Mouse (Mus musculus): Measurements from ENCODE around the gene Ntrk3. TPM values are rescaled to one million over a fixed set of nuclear protein-coding genes. Genes with fewer than 3 reads are reported as not detected.

Gene Ntrk3
- polyA plus RNA-seq, 1 experiment from 2014 or later, result 3.8 TPM

- H3K4me1 ChIP-seq, result no peaks in the 10 kb centered on the region
- 87% methylated on average over 2 of the region's 2 CpGs for WGBS
- no peaks in the 10 kb centered on the region for H3K9me3 ChIP-seq
- DNase-seq (ENCODE audit: extremely low spot score, low spot score), result no peak
- no peak overlapping the region for H3K4me3 ChIP-seq
- H3K27ac ChIP-seq, result no peak overlapping the region
- H3K36me3 ChIP-seq (replicated peaks), result no peaks in the 10 kb centered on the region
- no peaks in the 10 kb centered on the region for H3K27me3 ChIP-seq (ENCODE audit: poor library complexity, severe bottlenecking)
Measured at GRCm38 (mm10) chr7:78290186-78290585, 447.6 kb downstream of the Ntrk3 start.

GRCm38 (mm10) chr7:78286516-78287238, 451.1 kb downstream of the Ntrk3 start:
- Histone ChIP-seq H3K4me3 (no peak overlapping the region), H3K27ac (no peak overlapping the region), H3K27me3 (ENCODE audit: poor library complexity, severe bottlenecking) (no peaks in the 10 kb centered on the region), H3K4me1 (no peaks in the 10 kb centered on the region), H3K9me3 (no peaks in the 10 kb centered on the region), H3K36me3 (replicated peaks) (no peaks in the 10 kb centered on the region)
- 90% methylated on average over 2 of the region's 2 CpGs for WGBS
- DNase-seq (ENCODE audit: extremely low spot score, low spot score), result no peak

- no peak for DNase-seq (ENCODE audit: extremely low spot score, low spot score)
- H3K9me3 ChIP-seq, result no peaks in the 10 kb centered on the region
- no peak overlapping the region for H3K27ac ChIP-seq
- 68% methylated on average over 3 of the region's 3 CpGs for WGBS
- no peaks in the 10 kb centered on the region for H3K4me1 ChIP-seq
- no peaks in the 10 kb centered on the region for H3K27me3 ChIP-seq (ENCODE audit: poor library complexity, severe bottlenecking)
- H3K36me3 ChIP-seq (replicated peaks), result no peaks in the 10 kb centered on the region
- H3K4me3 ChIP-seq, result no peak overlapping the region
Measured at GRCm38 (mm10) chr7:78269506-78270250, 468.1 kb downstream of the Ntrk3 start.

- Histone ChIP-seq H3K4me1 (no peaks in the 10 kb centered on the region), H3K4me3 (no peak overlapping the region), H3K27ac (no peak overlapping the region), H3K9me3 (no peaks in the 10 kb centered on the region), H3K27me3 (ENCODE audit: poor library complexity, severe bottlenecking) (no peaks in the 10 kb centered on the region), H3K36me3 (replicated peaks) (no peaks in the 10 kb centered on the region)
- 10% methylated on average over 1 of the region's 1 CpGs for WGBS
- DNase-seq (ENCODE audit: extremely low spot score, low spot score), result peak; percentile 34
Measured at GRCm38 (mm10) chr7:78267461-78268007, 470.3 kb downstream of the Ntrk3 start.

GRCm38 (mm10) chr7:78264432-78265002, 473.3 kb downstream of the Ntrk3 start:
- Histone ChIP-seq H3K4me1 (peaks cover 7% of the 10 kb centered on the region), H3K9me3 (no peaks in the 10 kb centered on the region), H3K36me3 (replicated peaks) (no peaks in the 10 kb centered on the region), H3K4me3 (no peak overlapping the region), H3K27ac (no peak overlapping the region), H3K27me3 (ENCODE audit: poor library complexity, severe bottlenecking) (no peaks in the 10 kb centered on the region)
- no peak for DNase-seq (ENCODE audit: extremely low spot score, low spot score)
- 85% methylated on average over 5 of the region's 5 CpGs for WGBS

- H3K36me3 ChIP-seq (replicated peaks), result no peaks in the 10 kb centered on the region
- WGBS, result 82% methylated on average over 8 of the region's 8 CpGs
- no peak for DNase-seq (ENCODE audit: extremely low spot score, low spot score)
- no peaks in the 10 kb centered on the region for H3K9me3 ChIP-seq
- H3K4me3 ChIP-seq, result no peak overlapping the region
- peaks cover 7% of the 10 kb centered on the region for H3K4me1 ChIP-seq
- H3K27ac ChIP-seq, result 0 out of 2 replicates have a peak overlapping the region, but pooled peaks have one; percentile 8
- no peaks in the 10 kb centered on the region for H3K27me3 ChIP-seq (ENCODE audit: poor library complexity, severe bottlenecking)
Measured at GRCm38 (mm10) chr7:78261420-78262125, 476.2 kb downstream of the Ntrk3 start.

GRCm38 (mm10) chr7:78258151-78258550, 479.7 kb downstream of the Ntrk3 start:
- no peaks in the 10 kb centered on the region for H3K27me3 ChIP-seq (ENCODE audit: poor library complexity, severe bottlenecking)
- 59% methylated on average over 4 of the region's 4 CpGs for WGBS
- no peaks in the 10 kb centered on the region for H3K36me3 ChIP-seq (replicated peaks)
- H3K27ac ChIP-seq, result no peak overlapping the region
- peaks cover 7% of the 10 kb centered on the region for H3K4me1 ChIP-seq
- DNase-seq (ENCODE audit: extremely low spot score, low spot score), result no peak
- no peak overlapping the region for H3K4me3 ChIP-seq
- no peaks in the 10 kb centered on the region for H3K9me3 ChIP-seq

- Histone ChIP-seq H3K4me3 (no peak overlapping the region), H3K27ac (no peak overlapping the region), H3K27me3 (ENCODE audit: poor library complexity, severe bottlenecking) (no peaks in the 10 kb centered on the region), H3K9me3 (no peaks in the 10 kb centered on the region), H3K4me1 (no peaks in the 10 kb centered on the region), H3K36me3 (replicated peaks) (no peaks in the 10 kb centered on the region)
- WGBS, result 77% methylated on average over 3 of the region's 3 CpGs
- no peak for DNase-seq (ENCODE audit: extremely low spot score, low spot score)
Measured at GRCm38 (mm10) chr7:78253777-78254385, 483.9 kb downstream of the Ntrk3 start.

GRCm38 (mm10) chr7:78248119-78248642, 489.6 kb downstream of the Ntrk3 start:
- Histone ChIP-seq H3K4me1 (no peaks in the 10 kb centered on the region), H3K36me3 (replicated peaks) (no peaks in the 10 kb centered on the region), H3K27ac (no peak overlapping the region), H3K4me3 (no peak overlapping the region), H3K27me3 (ENCODE audit: poor library complexity, severe bottlenecking) (no peaks in the 10 kb centered on the region), H3K9me3 (no peaks in the 10 kb centered on the region)
- 89% methylated on average over 5 of the region's 5 CpGs for WGBS
- DNase-seq (ENCODE audit: extremely low spot score, low spot score), result no peak

- H3K9me3 ChIP-seq, result no peaks in the 10 kb centered on the region
- H3K36me3 ChIP-seq (replicated peaks), result no peaks in the 10 kb centered on the region
- no peak overlapping the region for H3K4me3 ChIP-seq
- 72% methylated on average over 2 of the region's 2 CpGs for WGBS
- DNase-seq (ENCODE audit: extremely low spot score, low spot score), result no peak
- no peaks in the 10 kb centered on the region for H3K4me1 ChIP-seq
- H3K27ac ChIP-seq, result no peak overlapping the region
- no peaks in the 10 kb centered on the region for H3K27me3 ChIP-seq (ENCODE audit: poor library complexity, severe bottlenecking)
Measured at GRCm38 (mm10) chr7:78239012-78239411, 498.8 kb downstream of the Ntrk3 start.

GRCm38 (mm10) chr7:78221668-78222067, 516.1 kb downstream of the Ntrk3 start:
- WGBS, result 72% methylated on average over 6 of the region's 6 CpGs
- Histone ChIP-seq H3K4me3 (no peak overlapping the region), H3K27me3 (ENCODE audit: poor library complexity, severe bottlenecking) (no peaks in the 10 kb centered on the region), H3K36me3 (replicated peaks) (no peaks in the 10 kb centered on the region), H3K9me3 (no peaks in the 10 kb centered on the region), H3K4me1 (0 out of 2 replicates have a peak, but pooled peaks cover 5% of the 10 kb centered on the region), H3K27ac (no peak overlapping the region)
- DNase-seq (ENCODE audit: extremely low spot score, low spot score), result no peak

- no peak overlapping the region for H3K27ac ChIP-seq
- H3K4me1 ChIP-seq, result 0 out of 2 replicates have a peak, but pooled peaks cover 5% of the 10 kb centered on the region
- H3K36me3 ChIP-seq (replicated peaks), result no peaks in the 10 kb centered on the region
- H3K9me3 ChIP-seq, result no peaks in the 10 kb centered on the region
- no peaks in the 10 kb centered on the region for H3K27me3 ChIP-seq (ENCODE audit: poor library complexity, severe bottlenecking)
- no peak overlapping the region for H3K4me3 ChIP-seq
- DNase-seq (ENCODE audit: extremely low spot score, low spot score), result no peak
- 64% methylated on average over 4 of the region's 4 CpGs for WGBS
Measured at GRCm38 (mm10) chr7:78220949-78221348, 516.9 kb downstream of the Ntrk3 start.
